Mouse (Mus musculus) heart, embryonic 11.5 days (tissue): ENCODE results near the gene Ankrd42. TPM values are rescaled to one million over a fixed set of nuclear protein-coding genes. Genes with fewer than 3 reads are reported as not detected.

Source experiments
- ATAC-seq: fragments of 200-750 bp; cut with Nextera tagmentation; replicated peaks from 2 replicates; pipeline ENCODE4 v1.8.0; 2017; ENCODE audit warnings: moderate library complexity; ENCODE audit not compliant: insufficient number of reproducible peaks, low FRiP score, low TSS enrichment
- H3K27ac ChIP-seq: fragments of 300-500 bp; sonication (generic); 2 replicates; pipeline ENCODE4 v1.5.1; 2014; ENCODE audit warnings: mild to moderate bottlenecking, low read depth, low read length
- H3K27me3 ChIP-seq: fragments of 300-500 bp; sonication (generic); 2 replicates; pipeline ENCODE4 v1.6.1; 2014; ENCODE audit warnings: mild to moderate bottlenecking, low read length, mixed read lengths; ENCODE audit not compliant: control insufficient read depth, insufficient read depth
- H3K36me3 ChIP-seq: fragments of 300-500 bp; sonication (generic); 2 replicates; pipeline ENCODE4 v1.6.1; 2014; ENCODE audit warnings: mild to moderate bottlenecking, low read length, moderate library complexity, mixed read lengths; ENCODE audit not compliant: control insufficient read depth, insufficient read depth
- H3K4me1 ChIP-seq: fragments of 300-500 bp; sonication (generic); 2 replicates; pipeline ENCODE4 v1.6.1; 2014; ENCODE audit warnings: low read length; ENCODE audit not compliant: control insufficient read depth, insufficient read depth
- H3K4me2 ChIP-seq: fragments of 300-500 bp; sonication (generic); 2 replicates; pipeline ENCODE4 v1.6.1; 2014; ENCODE audit warnings: mild to moderate bottlenecking, moderate library complexity
- H3K4me3 ChIP-seq: fragments of 300-500 bp; sonication (generic); 2 replicates; pipeline ENCODE4 v1.5.1; 2014; ENCODE audit warnings: low read depth, low read length
- H3K9ac ChIP-seq: fragments of 300-500 bp; sonication (generic); 2 replicates; pipeline ENCODE4 v1.6.1; 2014; ENCODE audit warnings: mild to moderate bottlenecking, low read depth, low read length, moderate library complexity
- H3K9me3 ChIP-seq: fragments of 300-500 bp; sonication (generic); replicated peaks from 2 replicates; pipeline ENCODE4 v1.6.1; 2016; ENCODE audit warnings: low read length; ENCODE audit not compliant: control insufficient read depth
- WGBS: fragments of 180-500 bp; shearing (Covaris S2); extraction: QIAGEN DNeasy Blood & Tissue Kit; methylation state at CpG from one replicate; pipeline ENCODE4 v1.1.7; 2014; ENCODE audit not compliant: insufficient replicate concordance; 5-methylcytosine and 5-hydroxymethylcytosine counted together
- polyA plus RNA-seq: library from polyadenylated mRNA; unstranded; fragments of >200 nt; fragmentation: Nextera tagmentation; extraction: Ambion mirVana; gene quantifications from 2 replicates; pipeline ENCODE4 v1.2.1, GENCODE M21; 2014

The Ankrd42 gene
- polyA plus RNA-seq = 3.9 and 4.4 TPM in 2 replicates

GRCm38 (mm10) chr7:92637021-92637625 is at the start of gene Ankrd42:
Gene Ankrd42 (minus strand): TSS chr7:92637142.
- Histone ChIP-seq H3K4me2 (peak within 1 kb of the TSS; percentile 99), H3K27ac (peak within 1 kb of the TSS; percentile 71), H3K9ac (peak within 1 kb of the TSS; percentile 91), H3K4me1 (peaks cover 6% of the 10 kb centered on the region; the same call in 1 of the 2 replicates), H3K9me3 (no peaks in the 10 kb centered on the region), H3K4me3 (peak within 1 kb of the TSS; percentile 88), H3K36me3 (no peaks in the 10 kb centered on the region), H3K27me3 (peaks cover 4% of the 10 kb centered on the region; the same call in 1 of the 2 replicates)
- WGBS = under 1% methylated on average over 44 of the region's 44 CpGs
- ATAC-seq = peak; percentile 92

- Histone ChIP-seq H3K4me2 (no peak overlapping the region), H3K27me3 (no peaks in the 10 kb centered on the region), H3K36me3 (no peaks in the 10 kb centered on the region)
These were observed 40.4 kb upstream of the Ankrd42 start for GRCm38 (mm10) chr7:92677346-92677745.

GRCm38 (mm10) chr7:92675131-92675530 is 38.2 kb upstream of the Ankrd42 start:
- no peak for ATAC-seq
- H3K4me3 ChIP-seq = no peak overlapping the region
- no peaks in the 10 kb centered on the region for H3K4me1 ChIP-seq
- no peak overlapping the region for H3K4me2 ChIP-seq
- H3K27ac ChIP-seq = no peak overlapping the region
- no peaks in the 10 kb centered on the region for H3K27me3 ChIP-seq
- H3K36me3 ChIP-seq = no peaks in the 10 kb centered on the region
- H3K9ac ChIP-seq = no peak overlapping the region
- no peaks in the 10 kb centered on the region for H3K9me3 ChIP-seq
- 79% methylated on average over 3 of the region's 3 CpGs for WGBS

More at GRCm38 (mm10) chr7:92677346-92677745, 40.4 kb upstream of the Ankrd42 start:
- no peaks in the 10 kb centered on the region for H3K9me3 ChIP-seq
- no peak overlapping the region for H3K4me3 ChIP-seq
- ATAC-seq = no peak
- no peaks in the 10 kb centered on the region for H3K4me1 ChIP-seq
- WGBS = 60% methylated on average over 4 of the region's 4 CpGs
- H3K27ac ChIP-seq = no peak overlapping the region
- H3K9ac ChIP-seq = no peak overlapping the region

DNA sequence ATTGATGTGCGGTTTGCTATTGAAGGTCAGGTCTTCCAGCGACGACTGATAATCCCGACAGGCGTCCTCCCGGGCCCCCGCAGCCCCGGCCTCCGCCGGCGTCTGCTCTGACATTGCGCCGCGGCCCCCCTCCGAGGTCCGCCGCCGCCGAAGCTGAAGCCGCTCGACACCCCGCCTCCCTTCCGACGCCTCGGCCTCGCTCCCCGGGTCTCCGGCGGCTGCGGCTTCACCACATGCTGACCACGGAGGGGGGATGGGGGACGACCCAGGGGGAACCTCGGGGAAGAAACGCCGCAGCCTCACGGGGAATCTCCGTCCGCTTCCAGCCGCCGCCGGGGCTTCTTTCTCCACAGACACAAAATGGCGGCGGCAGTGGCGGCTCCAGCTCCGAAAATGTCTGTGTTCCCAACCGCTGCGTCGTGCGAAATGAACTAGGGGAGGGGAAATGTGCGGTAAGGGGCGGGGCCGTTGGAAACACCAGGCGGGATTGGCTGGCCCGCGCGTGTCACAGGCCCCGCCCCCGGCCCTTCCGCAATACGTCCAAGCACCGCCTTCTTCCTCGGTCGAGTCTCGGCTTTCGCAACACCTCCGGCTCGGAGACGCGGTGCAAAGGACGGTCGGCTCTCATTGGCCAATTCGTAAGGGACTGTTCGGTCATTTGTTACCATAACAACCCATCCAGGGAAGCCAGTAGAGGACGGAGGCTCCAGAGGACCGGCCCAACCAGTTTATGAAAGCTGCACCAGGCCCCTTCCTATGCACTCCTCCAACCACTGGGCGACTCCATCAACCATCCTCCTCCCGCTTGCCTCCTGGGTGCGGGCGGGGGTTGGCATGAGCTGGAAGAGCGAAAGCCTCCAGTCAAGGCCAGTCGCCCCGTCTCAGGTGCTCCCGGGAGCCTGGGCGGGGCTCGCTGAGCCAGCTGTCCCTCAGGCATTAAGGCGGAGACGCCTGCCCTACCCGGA is 32.8 kb upstream of the Ankrd42 start, which contains the start of gene Pcf11:
TSS of gene Pcf11 (minus strand) at position 428 of the 965 bp plus-strand sequence.
- H3K36me3 ChIP-seq = no peaks in the 10 kb centered on the region
- peak; percentile 98 for ATAC-seq
- H3K27ac ChIP-seq = peak within 1 kb of the TSS; percentile 97
- H3K9ac ChIP-seq = peak within 1 kb of the TSS; percentile 99
- WGBS = under 1% methylated on average over 87 of the region's 88 CpGs
- no peaks in the 10 kb centered on the region for H3K27me3 ChIP-seq
- H3K9me3 ChIP-seq = no peaks in the 10 kb centered on the region
- H3K4me2 ChIP-seq = peak within 1 kb of the TSS; percentile 72
- peaks cover 13% of the 10 kb centered on the region for H3K4me1 ChIP-seq
- peak within 1 kb of the TSS; percentile 98 for H3K4me3 ChIP-seq

DNA sequence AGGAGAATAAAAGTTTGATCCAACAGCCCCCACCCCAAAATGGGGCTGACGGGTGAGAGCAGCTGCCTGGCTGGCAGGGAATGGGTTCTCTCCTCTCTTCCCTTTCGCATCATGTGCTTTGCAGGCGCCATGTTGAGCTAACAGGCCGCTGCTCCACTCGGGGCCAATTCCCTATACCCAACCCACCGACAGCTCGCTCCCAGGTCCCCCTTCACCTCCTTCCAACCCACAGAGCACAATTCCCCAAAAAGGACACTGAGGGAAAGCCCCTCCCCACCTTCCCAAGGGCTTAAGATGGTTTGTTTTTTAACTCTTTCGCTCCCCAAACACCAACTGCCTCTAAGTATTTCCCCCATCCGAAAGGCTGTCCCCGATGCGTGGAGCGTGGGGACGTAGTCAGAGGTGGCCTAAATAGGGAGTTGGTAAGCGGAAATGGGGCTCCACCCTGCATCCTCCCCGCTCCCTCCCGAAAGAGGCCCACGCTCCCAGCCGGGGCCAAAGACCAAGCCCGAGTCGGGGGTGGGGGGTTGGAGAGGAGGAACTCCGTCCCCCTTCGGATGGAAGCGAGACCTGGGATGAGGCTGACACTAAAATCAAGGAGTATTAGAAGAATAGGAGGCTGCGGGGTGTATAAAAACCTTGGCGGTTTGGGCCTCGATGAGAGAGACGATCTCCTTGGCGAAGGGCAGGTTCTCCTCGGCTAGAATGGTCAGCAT is 32.0 kb upstream of the Ankrd42 start:
- H3K9ac ChIP-seq = peak overlapping the region; percentile 99
- H3K4me2 ChIP-seq = peak overlapping the region; percentile 72
- peak overlapping the region; percentile 97 for H3K27ac ChIP-seq
- H3K36me3 ChIP-seq = no peaks in the 10 kb centered on the region
- H3K4me3 ChIP-seq = peak overlapping the region; percentile 98
- H3K27me3 ChIP-seq = no peaks in the 10 kb centered on the region
- H3K9me3 ChIP-seq = no peaks in the 10 kb centered on the region
- under 1% methylated on average over 29 of the region's 29 CpGs for WGBS
- peaks cover 13% of the 10 kb centered on the region for H3K4me1 ChIP-seq
- peak; percentile 41; the same call in 1 of the 2 replicates for ATAC-seq

GRCm38 (mm10) chr7:92666274-92666820 is 29.4 kb upstream of the Ankrd42 start:
- Histone ChIP-seq H3K9me3 (no peaks in the 10 kb centered on the region), H3K27ac (no peak overlapping the region), H3K4me1 (peaks cover 13% of the 10 kb centered on the region), H3K27me3 (no peaks in the 10 kb centered on the region), H3K9ac (no peak overlapping the region), H3K36me3 (peaks cover 5% of the 10 kb centered on the region), H3K4me2 (peak overlapping the region; percentile 72), H3K4me3 (peak overlapping the region; percentile 28; the same call in 1 of the 2 replicates)
- WGBS = 74% methylated on average over 7 of the region's 7 CpGs
- ATAC-seq = no peak

- Histone ChIP-seq H3K4me3 (no peak overlapping the region), H3K4me1 (no peaks in the 10 kb centered on the region), H3K9me3 (no peaks in the 10 kb centered on the region), H3K4me2 (no peak overlapping the region), H3K36me3 (peaks cover 34% of the 10 kb centered on the region), H3K9ac (no peak overlapping the region), H3K27ac (no peak overlapping the region), H3K27me3 (no peaks in the 10 kb centered on the region)
- ATAC-seq = no peak; the same call in 1 of the 2 replicates
- 91% methylated on average over 5 of the region's 5 CpGs for WGBS
These were observed 21.1 kb upstream of the Ankrd42 start for GRCm38 (mm10) chr7:92658050-92658449.

DNA sequence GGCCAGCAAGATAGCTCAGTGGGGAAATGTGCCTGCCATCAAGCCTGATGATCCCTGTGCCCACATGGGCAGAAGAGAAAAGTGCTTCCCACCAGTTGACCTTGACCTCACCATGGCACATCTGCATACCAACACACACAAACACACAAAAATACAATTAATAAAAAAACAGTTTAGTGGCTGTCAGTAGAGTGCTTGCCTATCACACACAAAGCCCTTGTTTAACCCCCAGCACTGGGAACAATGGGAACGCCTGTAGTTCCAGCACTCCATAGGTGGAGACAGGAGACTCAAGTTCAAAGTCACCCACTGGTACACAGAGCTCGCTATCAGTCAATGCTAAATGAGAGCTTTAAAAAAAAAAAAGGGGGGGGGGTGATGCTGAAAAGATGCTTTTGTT is 19.4 kb upstream of the Ankrd42 start:
- H3K27me3 ChIP-seq = no peaks in the 10 kb centered on the region
- no peak overlapping the region for H3K4me3 ChIP-seq
- H3K4me1 ChIP-seq = no peaks in the 10 kb centered on the region
- no peak overlapping the region for H3K9ac ChIP-seq
- no peak overlapping the region for H3K27ac ChIP-seq
- H3K36me3 ChIP-seq = peaks cover 29% of the 10 kb centered on the region
- ATAC-seq = no peak
- 84% methylated on average over 2 of the region's 2 CpGs for WGBS
- H3K4me2 ChIP-seq = no peak overlapping the region
- H3K9me3 ChIP-seq = no peaks in the 10 kb centered on the region
